Mouse (Mus musculus): ENCODE results near the gene Fbxl19. TPM values are rescaled to one million over a fixed set of nuclear protein-coding genes. Genes with fewer than 3 reads are reported as not detected.

Fbxl19 gene
- polyA plus RNA-seq, 1 experiment = 37.2 TPM

- no peak overlapping the region for H3K4me3 ChIP-seq (ENCODE audit: control insufficient read depth, low read depth, low read length)
- no peaks in the 10 kb centered on the region for H3K4me1 ChIP-seq (ENCODE audit: control insufficient read depth, insufficient read depth, low read length)
- no peak for TF ChIP-seq POLR2A (IDR thresholded peaks at IDR 0.05; ENCODE audit: control insufficient read depth, low read depth, low read length)
- no peaks in the 10 kb centered on the region; the same call in 1 of the 2 replicates for H3K36me3 ChIP-seq (ENCODE audit: control insufficient read depth, insufficient read depth, low read length)
- no peaks in the 10 kb centered on the region for H3K27me3 ChIP-seq (ENCODE audit: control insufficient read depth, insufficient read depth, low read length)
- no peak overlapping the region for H3K27ac ChIP-seq (ENCODE audit: control insufficient read depth, insufficient read depth, low read depth, low read length)
Observed at GRCm38 (mm10) chr7:127801010-127801621, 56.8 kb downstream of the Fbxl19 start.

DNA sequence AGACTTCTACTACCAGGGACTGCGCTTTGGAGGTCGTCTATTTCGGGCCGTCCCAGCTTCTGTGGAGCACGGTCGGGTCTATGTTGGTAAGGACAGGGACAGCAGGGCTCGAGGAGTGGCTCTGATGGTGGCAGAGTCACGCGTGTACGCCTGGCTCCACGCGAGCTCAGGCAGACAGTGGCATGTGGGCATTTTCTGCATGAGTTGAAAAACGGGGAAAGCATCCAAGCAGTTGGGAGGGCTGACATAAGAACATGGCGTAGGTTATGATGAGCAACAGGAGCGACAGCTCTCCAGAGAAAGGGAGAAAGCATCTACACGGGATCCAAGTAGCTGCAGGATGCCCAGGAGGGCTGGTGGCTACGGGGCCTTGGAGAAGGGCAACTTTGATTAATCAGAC lies 58.0 kb downstream of the Fbxl19 start:
- H3K27me3 ChIP-seq (ENCODE audit: control insufficient read depth, insufficient read depth, low read length) = no peaks in the 10 kb centered on the region

DNA sequence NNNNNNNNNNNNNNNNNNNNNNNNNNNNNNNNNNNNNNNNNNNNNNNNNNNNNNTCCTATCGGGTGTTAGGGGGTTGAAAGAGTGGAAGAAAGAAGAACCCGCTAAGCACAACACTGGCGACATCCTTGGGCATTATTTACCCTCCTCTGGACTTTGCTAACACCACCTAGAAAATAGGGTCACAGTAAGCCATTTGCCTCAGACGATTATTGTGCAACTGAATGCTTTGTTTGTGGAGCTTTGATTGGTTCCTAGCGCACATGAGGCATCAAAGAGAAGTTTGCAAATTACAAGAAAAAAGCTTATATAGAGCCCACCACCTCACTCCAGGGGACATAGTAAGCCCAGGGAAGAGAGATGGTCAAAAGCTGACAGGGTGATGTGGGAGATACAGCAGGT lies 64.5 kb downstream of the Fbxl19 start:
- H3K27ac ChIP-seq (ENCODE audit: control insufficient read depth, insufficient read depth, low read depth, low read length) = no peak overlapping the region
- TF ChIP-seq CTCF (IDR thresholded peaks at IDR 0.05; ENCODE audit: control insufficient read depth, insufficient read depth, insufficient replicate concordance, low read depth, low read length) = no peak
- no peak for TF ChIP-seq POLR2A (IDR thresholded peaks at IDR 0.05; ENCODE audit: control insufficient read depth, low read depth, low read length)
- H3K4me1 ChIP-seq (ENCODE audit: control insufficient read depth, insufficient read depth, low read length) = no peaks in the 10 kb centered on the region; the same call in 1 of the 2 replicates
- H3K4me3 ChIP-seq (ENCODE audit: control insufficient read depth, low read depth, low read length) = no peak overlapping the region
- H3K36me3 ChIP-seq (ENCODE audit: control insufficient read depth, insufficient read depth, low read length) = no peaks in the 10 kb centered on the region
- H3K27me3 ChIP-seq (ENCODE audit: control insufficient read depth, insufficient read depth, low read length) = no peaks in the 10 kb centered on the region

More for the DNA sequence above, 58.0 kb downstream of the Fbxl19 start:
- Histone ChIP-seq H3K27ac (ENCODE audit: control insufficient read depth, insufficient read depth, low read depth, low read length) (no peak overlapping the region), H3K4me1 (ENCODE audit: control insufficient read depth, insufficient read depth, low read length) (no peaks in the 10 kb centered on the region), H3K36me3 (ENCODE audit: control insufficient read depth, insufficient read depth, low read length) (no peaks in the 10 kb centered on the region; the same call in 1 of the 2 replicates), H3K4me3 (ENCODE audit: control insufficient read depth, low read depth, low read length) (no peak overlapping the region)
- no peak for TF ChIP-seq POLR2A (IDR thresholded peaks at IDR 0.05; ENCODE audit: control insufficient read depth, low read depth, low read length)
- TF ChIP-seq CTCF (IDR thresholded peaks at IDR 0.05; ENCODE audit: control insufficient read depth, insufficient read depth, insufficient replicate concordance, low read depth, low read length) = no peak

GRCm38 (mm10) chr7:127809846-127810245 lies 65.5 kb downstream of the Fbxl19 start:
- no peak for TF ChIP-seq POLR2A (IDR thresholded peaks at IDR 0.05; ENCODE audit: control insufficient read depth, low read depth, low read length)
- TF ChIP-seq CTCF (IDR thresholded peaks at IDR 0.05; ENCODE audit: control insufficient read depth, insufficient read depth, insufficient replicate concordance, low read depth, low read length) = no peak
- Histone ChIP-seq H3K27me3 (ENCODE audit: control insufficient read depth, insufficient read depth, low read length) (no peaks in the 10 kb centered on the region), H3K4me3 (ENCODE audit: control insufficient read depth, low read depth, low read length) (no peak overlapping the region), H3K4me1 (ENCODE audit: control insufficient read depth, insufficient read depth, low read length) (peaks cover 2% of the 10 kb centered on the region; the same call in 1 of the 2 replicates), H3K36me3 (ENCODE audit: control insufficient read depth, insufficient read depth, low read length) (no peaks in the 10 kb centered on the region), H3K27ac (ENCODE audit: control insufficient read depth, insufficient read depth, low read depth, low read length) (no peak overlapping the region)

GRCm38 (mm10) chr7:127810650-127811049 lies 66.3 kb downstream of the Fbxl19 start:
- H3K4me3 ChIP-seq (ENCODE audit: control insufficient read depth, low read depth, low read length) = no peak overlapping the region
- H3K27ac ChIP-seq (ENCODE audit: control insufficient read depth, insufficient read depth, low read depth, low read length) = no peak overlapping the region
- TF ChIP-seq CTCF (IDR thresholded peaks at IDR 0.05; ENCODE audit: control insufficient read depth, insufficient read depth, insufficient replicate concordance, low read depth, low read length) (no peak), POLR2A (IDR thresholded peaks at IDR 0.05; ENCODE audit: control insufficient read depth, low read depth, low read length) (no peak)
- H3K27me3 ChIP-seq (ENCODE audit: control insufficient read depth, insufficient read depth, low read length) = no peaks in the 10 kb centered on the region
- H3K36me3 ChIP-seq (ENCODE audit: control insufficient read depth, insufficient read depth, low read length) = no peaks in the 10 kb centered on the region
- H3K4me1 ChIP-seq (ENCODE audit: control insufficient read depth, insufficient read depth, low read length) = peaks cover 2% of the 10 kb centered on the region; the same call in 1 of the 2 replicates

DNA sequence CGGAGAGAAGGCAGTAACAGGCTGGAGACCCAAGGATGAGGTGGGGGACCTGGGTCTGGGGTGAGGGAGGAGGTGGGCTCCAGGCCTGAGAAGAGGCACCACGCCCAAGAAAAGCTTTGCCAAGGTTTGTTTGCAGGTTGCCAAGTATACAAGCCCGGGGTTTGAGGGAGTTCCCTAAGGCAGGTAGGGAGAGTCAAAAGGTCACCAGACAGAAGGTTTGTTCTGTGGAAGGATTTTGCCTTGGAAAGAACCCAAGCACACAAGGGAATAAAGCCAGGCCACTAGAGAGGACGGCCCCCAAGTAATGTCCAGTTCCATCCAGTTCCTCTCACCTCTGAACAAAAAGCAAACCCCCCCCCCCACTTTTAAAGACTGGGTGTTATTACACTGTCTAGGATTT lies 66.9 kb downstream of the Fbxl19 start:
- TF ChIP-seq POLR2A (IDR thresholded peaks at IDR 0.05; ENCODE audit: control insufficient read depth, low read depth, low read length) = no peak
- TF ChIP-seq CTCF (IDR thresholded peaks at IDR 0.05; ENCODE audit: control insufficient read depth, insufficient read depth, insufficient replicate concordance, low read depth, low read length) = no peak
- peaks cover 2% of the 10 kb centered on the region; the same call in 1 of the 2 replicates for H3K4me1 ChIP-seq (ENCODE audit: control insufficient read depth, insufficient read depth, low read length)
- no peak overlapping the region for H3K4me3 ChIP-seq (ENCODE audit: control insufficient read depth, low read depth, low read length)
- no peaks in the 10 kb centered on the region for H3K36me3 ChIP-seq (ENCODE audit: control insufficient read depth, insufficient read depth, low read length)
- H3K27ac ChIP-seq (ENCODE audit: control insufficient read depth, insufficient read depth, low read depth, low read length) = no peak overlapping the region
- H3K27me3 ChIP-seq (ENCODE audit: control insufficient read depth, insufficient read depth, low read length) = no peaks in the 10 kb centered on the region

DNA sequence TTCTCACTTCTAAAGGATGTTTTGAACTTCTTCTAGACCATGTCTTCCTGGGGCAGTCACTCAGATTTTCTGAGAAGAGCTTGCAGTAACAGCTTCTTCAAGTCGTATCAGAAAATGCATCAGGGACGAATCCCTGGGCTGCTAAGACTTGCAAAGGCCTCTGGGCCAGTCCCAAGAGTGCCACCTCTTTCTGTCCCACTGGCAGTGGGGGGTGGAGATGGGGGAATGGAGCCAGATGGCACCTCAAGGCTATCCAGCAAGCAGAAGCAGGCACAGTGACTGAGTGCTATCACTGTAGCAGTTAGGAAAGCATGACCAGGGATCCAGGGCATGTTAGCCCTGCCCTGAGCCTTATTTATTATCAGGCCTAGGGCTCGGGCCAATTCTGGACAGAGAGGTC lies 67.9 kb downstream of the Fbxl19 start:
- Histone ChIP-seq H3K27ac (ENCODE audit: control insufficient read depth, insufficient read depth, low read depth, low read length) (no peak overlapping the region; the same call in 1 of the 2 replicates), H3K36me3 (ENCODE audit: control insufficient read depth, insufficient read depth, low read length) (no peaks in the 10 kb centered on the region), H3K27me3 (ENCODE audit: control insufficient read depth, insufficient read depth, low read length) (no peaks in the 10 kb centered on the region), H3K4me3 (ENCODE audit: control insufficient read depth, low read depth, low read length) (no peak overlapping the region), H3K4me1 (ENCODE audit: control insufficient read depth, insufficient read depth, low read length) (peaks cover 2% of the 10 kb centered on the region; the same call in 1 of the 2 replicates)
- TF ChIP-seq CTCF (IDR thresholded peaks at IDR 0.05; ENCODE audit: control insufficient read depth, insufficient read depth, insufficient replicate concordance, low read depth, low read length) (no peak), POLR2A (IDR thresholded peaks at IDR 0.05; ENCODE audit: control insufficient read depth, low read depth, low read length) (no peak)
